Mouse (Mus musculus) induced T-regulatory cell, adult 2 months (primary cell): Measurements from ENCODE around the gene Ddx6.
"Not testable (repeated sequence)": the region's sequence is repeated elsewhere in the genome, so short reads cannot be mapped to it uniquely, and the experiment has no call there.

Source experiments
- DNase-seq: peaks from one replicate; pipeline ENCODE4 v3.0.0-alpha.2; 2012; ENCODE audit warnings: low read depth

The Ddx6 gene

GRCm38 (mm10) chr9:44593886-44594285 lies 10.8 kb upstream of the Ddx6 start:
- DNase-seq = no peak

- DNase-seq = no peak
These were observed 9.7 kb upstream of the Ddx6 start for GRCm38 (mm10) chr9:44594901-44595536.

GRCm38 (mm10) chr9:44595537-44595930 lies 9.2 kb upstream of the Ddx6 start:
- DNase-seq = no peak

- DNase-seq = no peak
These were observed 7.0 kb upstream of the Ddx6 start for GRCm38 (mm10) chr9:44597742-44598141.

GRCm38 (mm10) chr9:44598899-44599495 lies 5.7 kb upstream of the Ddx6 start:
- no peak for DNase-seq

- DNase-seq = no peak
These were observed 5.1 kb upstream of the Ddx6 start for GRCm38 (mm10) chr9:44599616-44600015.

- DNase-seq = peak; percentile 43
These were observed 3.9 kb upstream of the Ddx6 start for GRCm38 (mm10) chr9:44600801-44601200.

GRCm38 (mm10) chr9:44602766-44603165 lies 1.9 kb upstream of the Ddx6 start:
- DNase-seq = peak; percentile 80

GRCm38 (mm10) chr9:44603454-44604289 lies 1.0 kb upstream of the Ddx6 start:
- DNase-seq = peak; percentile 90

GRCm38 (mm10) chr9:44604290-44604778 lies 358 bp upstream of the Ddx6 start:
- peak; percentile 88 for DNase-seq

GRCm38 (mm10) chr9:44605616-44606165 lies 999 bp downstream of the Ddx6 start:
- DNase-seq = no peak

GRCm38 (mm10) chr9:44606646-44607045 lies 2.0 kb downstream of the Ddx6 start:
- peak; percentile 49 for DNase-seq

- no peak for DNase-seq
These were observed 2.6 kb downstream of the Ddx6 start for GRCm38 (mm10) chr9:44607306-44607705.

GRCm38 (mm10) chr9:44610371-44610770 lies 5.7 kb downstream of the Ddx6 start:
- no peak for DNase-seq

- DNase-seq = not testable (repeated sequence)
These were observed 8.4 kb downstream of the Ddx6 start for GRCm38 (mm10) chr9:44613081-44613480.

- no peak for DNase-seq
These were observed 16.4 kb downstream of the Ddx6 start for GRCm38 (mm10) chr9:44621114-44621513.

- no peak for DNase-seq
These were observed 19.7 kb downstream of the Ddx6 start for GRCm38 (mm10) chr9:44624390-44624789.

GRCm38 (mm10) chr9:44626268-44626667 lies 21.6 kb downstream of the Ddx6 start:
- no peak for DNase-seq

- no peak for DNase-seq
These were observed 33.0 kb downstream of the Ddx6 start for GRCm38 (mm10) chr9:44637551-44638169.

- not testable (repeated sequence) for DNase-seq
These were observed 34.0 kb downstream of the Ddx6 start for GRCm38 (mm10) chr9:44638726-44639125.

GRCm38 (mm10) chr9:44640028-44640427 lies 35.3 kb downstream of the Ddx6 start:
- not testable (repeated sequence) for DNase-seq
